In genomic region chr2:75981440-75982081, GRCm38 (mm10) we compare ENCODE assay signal across 8 mouse cellular contexts. TPM values are rescaled to one million over a fixed set of nuclear protein-coding genes. Genes with fewer than 3 reads are reported as not detected.
DNase-seq lines count a peak whose midpoint lies in the region; ATAC-seq and TF ChIP-seq lines count a peak whose summit lies in the region.
"Not testable (repeated sequence)": the region's sequence is repeated elsewhere in the genome, so short reads cannot be mapped to it uniquely, and the experiment has no call there.

Gene Ttc30a1, minus strand, starts transcription at chr2:75981967.

- H3K4me3 ChIP-seq in hindbrain, embryonic 11.5 days (ENCODE audit: low read depth, low read length) = peak within 1 kb of the TSS; percentile 29
- H3K4me3 ChIP-seq in lung, embryonic 14.5 days (ENCODE audit: low read depth, low read length) = peak within 1 kb of the TSS; percentile 39
- H3K4me3 ChIP-seq in neural tube, embryonic 15.5 days (replicated peaks) = peak within 1 kb of the TSS; percentile 57
- H3K4me3 ChIP-seq in testis, adult 2 months (ENCODE audit: control insufficient read depth, low read depth, low read length) = peak within 1 kb of the TSS; percentile 88

- peak; percentile 45; the same call in 1 of the 2 replicates for TF ChIP-seq POLR2A in testis, adult 2 months (IDR thresholded peaks at IDR 0.05; ENCODE audit: control insufficient read depth, low read depth, low read length)

- peak within 1 kb of the TSS; percentile 48 for H3K4me2 ChIP-seq in hindbrain, embryonic 11.5 days (replicated peaks; ENCODE audit: low read depth, low read length)
- peak within 1 kb of the TSS; percentile 68 for H3K4me2 ChIP-seq in lung, embryonic 14.5 days
- H3K4me2 ChIP-seq in neural tube, embryonic 15.5 days = peak within 1 kb of the TSS; percentile 70

- H3K4me1 ChIP-seq in hindbrain, embryonic 11.5 days (replicated peaks; ENCODE audit: control insufficient read depth, insufficient read depth, low read length); lung, embryonic 14.5 days (ENCODE audit: insufficient read depth); testis, adult 2 months (ENCODE audit: control insufficient read depth, insufficient read depth, low read length): not testable (repeated sequence)
- H3K4me1 ChIP-seq in neural tube, embryonic 15.5 days = peaks cover 20% of the 10 kb centered on the region

- H3K9ac ChIP-seq in hindbrain, embryonic 11.5 days (ENCODE audit: low read depth, low read length) = peak within 1 kb of the TSS; percentile 12
- H3K9ac ChIP-seq in lung, embryonic 14.5 days = peak within 1 kb of the TSS; percentile 46
- peak within 1 kb of the TSS; percentile 47 for H3K9ac ChIP-seq in neural tube, embryonic 15.5 days (replicated peaks)

- not testable (repeated sequence) for H3K27me3 ChIP-seq in hindbrain, embryonic 11.5 days (ENCODE audit: control insufficient read depth, insufficient read depth, low read length); lung, embryonic 14.5 days (ENCODE audit: insufficient read depth, low read length); neural tube, embryonic 15.5 days (replicated peaks); testis, adult 2 months (ENCODE audit: control insufficient read depth, insufficient read depth, low read length)

- peak; percentile 76 for ATAC-seq in hindbrain, embryonic 11.5 days (ENCODE audit: low FRiP score)
- ATAC-seq in lung, embryonic 14.5 days (ENCODE audit: insufficient read depth) = peak; percentile 64
- ATAC-seq in neural tube, embryonic 15.5 days (ENCODE audit: low FRiP score) = peak; percentile 65

- not testable (repeated sequence) for TF ChIP-seq CTCF in lung, embryonic 14.5 days (IDR thresholded peaks at IDR 0.05; ENCODE audit: low read depth); testis, adult 2 months (IDR thresholded peaks at IDR 0.05; ENCODE audit: control insufficient read depth, insufficient read depth, insufficient replicate concordance, low read depth, low read length)

- not testable (repeated sequence) for H3K27ac ChIP-seq in hindbrain, embryonic 11.5 days (ENCODE audit: low read depth, low read length); lung, embryonic 14.5 days (ENCODE audit: low read depth)
- H3K27ac ChIP-seq in neural tube, embryonic 15.5 days (replicated peaks) = peak within 1 kb of the TSS; percentile 80
- peak within 1 kb of the TSS; percentile 96 for H3K27ac ChIP-seq in testis, adult 2 months (ENCODE audit: control insufficient read depth, insufficient read depth, low read depth, low read length)

- H3K36me3 ChIP-seq in hindbrain, embryonic 11.5 days (ENCODE audit: control insufficient read depth, insufficient read depth, low read length); lung, embryonic 14.5 days (ENCODE audit: insufficient read depth); neural tube, embryonic 15.5 days; testis, adult 2 months (ENCODE audit: control insufficient read depth, insufficient read depth, low read length): not testable (repeated sequence)

- 1% methylated on average over 29 of the region's 34 CpGs for WGBS in hindbrain, embryonic 11.5 days
- 2% methylated on average over 30 of the region's 34 CpGs for WGBS in lung, embryonic 14.5 days
- 2% methylated on average over 34 of the region's 34 CpGs for WGBS in neural tube, embryonic 15.5 days

- H3K9me3 ChIP-seq in hindbrain, embryonic 11.5 days (ENCODE audit: control insufficient read depth, low read length); lung, embryonic 14.5 days (ENCODE audit: low read depth, low read length); neural tube, embryonic 15.5 days (replicated peaks): not testable (repeated sequence)

- DNase-seq in NIH3T3 (ENCODE audit: low read depth) = peak; percentile 83
- DNase-seq in cerebellum, adult 9-11 months = peak; percentile 82
- DNase-seq in frontal cortex, postnatal 10 days (ENCODE audit: low spot score in 2 of 2) = peak; percentile 54 to 79
- DNase-seq in hindbrain, embryonic 11.5 days (ENCODE audit: low spot score) = peak; percentile 92
- peak; percentile 90 for DNase-seq in layer of hippocampus, adult 9-10 months (ENCODE audit: low spot score)
- peak; percentile 93 for DNase-seq in lung, embryonic 14.5 days

RNA-seq across cellular contexts. Expression of gene Ttc30a1, which starts in this region (rescaled TPM):
- 9.2 and 12.1 TPM in 2 replicates for polyA plus RNA-seq in hindbrain, embryonic 11.5 days (2014; fragmentation: Nextera tagmentation; extraction: Ambion mirVana)
- polyA plus RNA-seq in lung, embryonic 14.5 days (2014; fragmentation: Nextera tagmentation; extraction: Ambion mirVana) = 9.0 and 9.4 TPM in 2 replicates
- 7.4 and 7.6 TPM in 2 replicates for polyA plus RNA-seq in neural tube, embryonic 15.5 days (2015; fragmentation: Nextera tagmentation; extraction: Ambion mirVana)
- polyA plus RNA-seq in testis, adult 2 months (2012; rRNA removed) = 12.3 and 12.4 TPM in 2 replicates

Comparison
In these comparisons a context has a peak if more than half of its experiments do, and no peak if none do; other contexts are left out.
1. H3K4me3 ChIP-seq: peak in every context shown above with its lines; median percentile 88 in testis, adult 2 months; 57 in neural tube, embryonic 15.5 days; 39 in lung, embryonic 14.5 days; 29 in hindbrain, embryonic 11.5 days.